Mouse (Mus musculus) C2C12 (cell line): ENCODE measurements around the gene Pon2.

Experiments
- CTCF ChIP-seq: IDR thresholded peaks from one replicate; pipeline ENCODE4 v1.5.1; 2011; ENCODE audit not compliant: control insufficient read depth, insufficient read depth, insufficient read length
- MAX ChIP-seq: IDR thresholded peaks from one replicate; pipeline ENCODE4 v1.6.1; 2011; ENCODE audit warnings: mild to moderate bottlenecking, control low read depth

GRCm38 (mm10) chr6:5305926-5306325 is 7.7 kb upstream of the Pon2 start:
- TF ChIP-seq CTCF (no peak), MAX (no peak)
